Mouse (Mus musculus) adrenal gland, postnatal 25 days (tissue): ENCODE measurements around the gene Olfr750. TPM values are rescaled to one million over a fixed set of nuclear protein-coding genes. Genes with fewer than 3 reads are reported as not detected.

ENCODE experiments used
- DNase-seq: peaks from one replicate; pipeline ENCODE4 v3.0.0; 2021; ENCODE audit warnings: mixed read lengths
- total RNA-seq: library from RNA; stranded (reverse); gene quantifications from 2 replicates; pipeline ENCODE4 v1.2.3, GENCODE M21; 2021

Gene Olfr750
- total RNA-seq, 1 experiment from 2014 or later = not detected

DNA sequence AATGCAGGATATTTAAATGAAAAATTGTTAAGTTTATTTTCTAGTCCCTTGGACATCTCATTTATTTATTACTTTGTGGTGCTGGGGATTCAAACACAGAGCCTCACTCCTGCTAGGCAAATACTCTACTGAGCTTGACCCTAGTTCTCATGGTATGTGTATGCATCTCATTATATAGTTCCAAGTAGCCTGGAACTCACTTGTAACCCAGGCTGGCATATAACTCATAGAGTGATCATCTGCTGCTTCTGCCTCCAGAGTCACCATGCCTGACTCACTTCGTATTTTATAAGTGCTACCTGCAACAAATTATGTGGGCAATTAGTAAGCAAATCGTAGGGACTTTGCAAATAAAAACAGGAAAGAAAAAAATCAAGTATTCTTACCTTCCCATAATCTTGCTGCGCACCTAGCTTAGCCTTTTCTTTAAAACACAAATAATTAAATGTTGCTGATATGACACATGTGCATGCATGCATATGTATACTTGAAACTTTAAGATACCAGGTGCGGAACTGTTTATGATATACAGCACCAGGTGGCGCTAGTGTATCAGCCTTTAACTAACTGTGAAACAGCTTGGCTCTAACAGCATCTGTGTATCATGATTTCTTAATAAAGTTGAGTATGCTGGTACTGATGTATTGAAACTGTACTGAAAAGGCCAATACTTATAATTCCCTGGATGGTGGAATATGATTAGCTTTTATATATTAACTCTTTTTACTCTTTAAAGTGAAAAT is 47.7 kb downstream of the Olfr750 start:
- DNase-seq = peak; percentile 37

DNA sequence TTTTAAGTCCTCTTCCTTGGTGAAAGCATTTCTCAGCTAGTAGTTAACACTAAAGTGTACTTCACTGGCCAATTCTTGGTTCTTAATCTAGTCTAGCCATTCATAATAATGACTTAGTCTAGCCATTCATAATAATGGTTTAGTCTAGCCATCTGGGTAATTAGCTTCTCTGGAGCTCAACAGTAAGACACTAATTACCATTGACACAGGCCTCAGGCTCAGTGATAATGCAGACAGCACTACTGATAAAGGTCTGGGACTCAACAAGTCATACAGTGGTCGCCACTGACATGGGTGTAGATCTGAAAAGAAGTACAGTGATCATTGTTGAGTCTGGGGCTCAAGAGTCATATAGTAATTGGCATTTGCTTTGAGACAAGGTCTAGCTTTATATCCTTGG is 49.4 kb downstream of the Olfr750 start:
- DNase-seq = no peak

GRCm38 (mm10) chr14:51023457-51023856 is 50.8 kb downstream of the Olfr750 start:
- no peak for DNase-seq

GRCm38 (mm10) chr14:51017256-51017655 is 57.0 kb downstream of the Olfr750 start:
- no peak for DNase-seq

Other genes with a start within 250 kb of the Olfr750 start
- 27.1 and 28.2 TPM in 2 replicates for gene Tep1, start 203.9 kb downstream of the Olfr750 start, total RNA-seq
- gene Klhl33, start 176.9 kb downstream of the Olfr750 start, total RNA-seq = 0.62 and 2.2 TPM in 2 replicates
- 50.2 and 57.2 TPM in 2 replicates for gene Osgep, start 149.5 kb downstream of the Olfr750 start, total RNA-seq
- 81.3 and 86.8 TPM in 2 replicates for gene Apex1, start 149.5 kb downstream of the Olfr750 start, total RNA-seq
- 75.5 and 78.7 TPM in 2 replicates for gene Pip4p1, start 143.6 kb downstream of the Olfr750 start, total RNA-seq
- 47.6 and 55.1 TPM in 2 replicates for gene Pnp, start 143.4 kb downstream of the Olfr750 start, total RNA-seq
- 23.0 and 43.4 TPM in 2 replicates for gene Gm49342, start 129.9 kb downstream of the Olfr750 start, total RNA-seq
- 3.6 and 4.1 TPM in 2 replicates for gene Pnp2, start 118.4 kb downstream of the Olfr750 start, total RNA-seq
- gene Rnase10, start 66.7 kb downstream of the Olfr750 start, total RNA-seq = 0.55 TPM in 1 of 2 replicates, not detected in the other
- not detected in 2 replicates for gene Rnase9, start 32.6 kb downstream of the Olfr750 start, total RNA-seq
- not detected in 2 replicates for gene Rnase11, start 24.3 kb downstream of the Olfr750 start, total RNA-seq
- gene Rnase12, start 16.8 kb downstream of the Olfr750 start, total RNA-seq = not detected in 2 replicates
- gene Rnase4, start 16.6 kb upstream of the Olfr750 start, total RNA-seq = 28.7 TPM in 2 replicates
- 3.3 and 4.4 TPM in 2 replicates for gene Ang, start 16.7 kb upstream of the Olfr750 start, total RNA-seq
- not detected in 2 replicates for gene Eddm3b, start 40.0 kb upstream of the Olfr750 start, total RNA-seq
- gene Rnase6, start 49.5 kb upstream of the Olfr750 start, total RNA-seq = 0.94 TPM in 1 of 2 replicates, not detected in the other
- not detected in 2 replicates for gene Rnase1, start 72.3 kb upstream of the Olfr750 start, total RNA-seq
- not detected in 2 replicates for gene Rnase2b, start 87.8 kb upstream of the Olfr750 start, total RNA-seq
- not detected in 2 replicates for gene Ang2, start 124.7 kb upstream of the Olfr750 start, total RNA-seq
- not detected in 2 replicates for gene Ear14, start 129.0 kb upstream of the Olfr750 start, total RNA-seq
- 0.97 TPM in 1 of 2 replicates, not detected in the other for gene Rnase2a, start 181.7 kb upstream of the Olfr750 start, total RNA-seq